Mouse (Mus musculus) bone marrow macrophage, adult 2 months (primary cell): Measurements from ENCODE around the gene Cfap97. TPM values are rescaled to one million over a fixed set of nuclear protein-coding genes. Genes with fewer than 3 reads are reported as not detected.
"Not testable (repeated sequence)": the region's sequence is repeated elsewhere in the genome, so short reads cannot be mapped to it uniquely, and the experiment has no call there.

Source experiments
- H3K27ac ChIP-seq: 2 replicates; pipeline ENCODE4 v1.5.1; 2012; ENCODE audit warnings: low read depth, low read length; ENCODE audit not compliant: insufficient read depth
- H3K4me1 ChIP-seq: 2 replicates; pipeline ENCODE4 v1.6.1; 2012; ENCODE audit warnings: low read length; ENCODE audit not compliant: control insufficient read depth, insufficient read depth
- H3K4me3 ChIP-seq: 2 replicates; pipeline ENCODE4 v1.5.1; 2012; ENCODE audit warnings: mild to moderate bottlenecking, low read length, moderate library complexity; ENCODE audit not compliant: insufficient read depth
- CTCF ChIP-seq: IDR thresholded peaks from 2 replicates; pipeline ENCODE4 v1.5.1; 2012; ENCODE audit warnings: low read depth, mild to moderate bottlenecking, low read length, moderate library complexity
- POLR2A ChIP-seq: IDR thresholded peaks from 2 replicates; pipeline ENCODE4 v1.6.1; 2012; ENCODE audit warnings: mild to moderate bottlenecking, low read depth, low read length, borderline replicate concordance
- polyA plus RNA-seq: library from polyadenylated mRNA; stranded (reverse); fragments of >200 nt; gene quantifications from 2 replicates; pipeline ENCODE4 v1.2.4, GENCODE M21; 2012; ENCODE audit not compliant: missing spikeins, insufficient read depth, insufficient read length

Cfap97 gene
- polyA plus RNA-seq, 1 experiment: 14.1 TPM

DNA sequence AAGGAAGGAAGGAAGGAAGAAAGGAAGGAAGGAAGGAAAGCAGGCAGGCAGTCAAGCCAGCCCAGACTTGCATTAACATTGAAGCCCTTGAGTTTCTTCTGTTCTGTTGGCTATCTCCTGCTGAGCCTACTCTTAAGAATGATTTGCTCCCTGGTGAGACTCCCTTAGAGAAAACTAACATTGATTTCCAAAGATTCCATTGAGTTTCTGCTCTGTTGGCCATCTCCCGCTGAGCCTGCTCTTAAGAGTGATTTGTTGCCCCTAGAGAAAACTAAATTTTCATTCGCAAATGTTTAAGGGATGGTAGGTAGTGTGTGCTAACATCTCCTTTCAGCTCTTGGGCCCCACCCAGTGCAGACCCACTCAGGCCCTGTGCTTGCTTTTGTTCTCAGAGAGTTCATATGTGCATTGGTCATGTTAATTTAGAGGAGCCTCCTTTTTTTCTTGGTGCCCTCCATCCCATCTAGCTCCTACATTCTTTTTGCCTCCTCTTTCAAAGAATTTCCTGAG lies 62.5 kb downstream of the Cfap97 start:
- TF ChIP-seq POLR2A (no peak), CTCF (no peak)
- Histone ChIP-seq H3K4me1 (peaks cover 15% of the 10 kb centered on the region), H3K27ac (no peak overlapping the region), H3K4me3 (no peak overlapping the region)

- H3K4me3 ChIP-seq: peak overlapping the region; percentile 12
- no peak overlapping the region for H3K27ac ChIP-seq
- TF ChIP-seq CTCF (no peak), POLR2A (no peak)
- peaks cover under 1% of the 10 kb centered on the region; the same call in 1 of the 2 replicates for H3K4me1 ChIP-seq
Measured at GRCm38 (mm10) chr8:46216838-46217237, 65.3 kb downstream of the Cfap97 start.

DNA sequence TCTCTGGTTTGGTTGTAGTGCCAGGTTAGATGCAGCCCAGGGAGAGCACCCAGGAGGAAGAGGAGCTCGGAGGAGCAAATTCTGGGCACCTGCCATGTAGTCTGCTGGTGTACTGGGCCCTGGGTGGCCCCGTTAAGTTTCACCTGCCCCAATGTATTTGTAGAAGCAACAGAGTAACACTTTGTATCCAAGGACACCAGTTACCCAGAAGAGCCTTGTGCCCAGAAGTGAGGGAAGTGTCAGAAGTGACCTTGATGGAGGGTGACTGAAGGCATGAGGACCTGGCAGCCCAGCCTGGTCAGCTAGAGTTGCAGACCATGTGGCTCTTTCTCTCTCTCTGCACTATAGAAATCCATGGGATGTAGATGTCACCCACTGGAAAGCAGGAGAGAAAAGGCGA lies 69.0 kb downstream of the Cfap97 start:
- Histone ChIP-seq H3K4me1 (no peaks in the 10 kb centered on the region), H3K27ac (no peak overlapping the region), H3K4me3 (no peak overlapping the region)
- no peak for TF ChIP-seq POLR2A

DNA sequence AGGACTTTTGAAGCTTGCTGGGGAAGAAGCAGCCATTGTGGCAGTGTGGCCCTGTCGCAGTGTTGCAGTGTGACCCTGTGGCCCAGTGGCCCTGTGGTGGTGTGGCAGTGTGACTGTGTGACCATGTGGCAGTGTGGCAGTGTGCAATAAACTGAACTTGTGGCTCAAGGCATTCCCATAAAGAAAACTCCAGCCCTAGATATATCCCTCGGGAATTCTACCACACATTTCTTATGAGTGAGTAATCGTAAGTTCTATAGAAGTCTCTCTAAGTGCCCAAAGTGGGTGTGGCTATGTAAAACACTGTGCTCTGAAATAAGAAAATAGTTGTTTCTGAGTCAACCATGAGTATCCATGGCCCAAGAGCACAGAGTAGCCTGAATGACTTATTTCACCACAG lies 73.9 kb downstream of the Cfap97 start:
- Histone ChIP-seq H3K27ac (no peak overlapping the region), H3K4me3 (no peak overlapping the region), H3K4me1 (no peaks in the 10 kb centered on the region)
- no peak for TF ChIP-seq CTCF
- TF ChIP-seq POLR2A: no peak

DNA sequence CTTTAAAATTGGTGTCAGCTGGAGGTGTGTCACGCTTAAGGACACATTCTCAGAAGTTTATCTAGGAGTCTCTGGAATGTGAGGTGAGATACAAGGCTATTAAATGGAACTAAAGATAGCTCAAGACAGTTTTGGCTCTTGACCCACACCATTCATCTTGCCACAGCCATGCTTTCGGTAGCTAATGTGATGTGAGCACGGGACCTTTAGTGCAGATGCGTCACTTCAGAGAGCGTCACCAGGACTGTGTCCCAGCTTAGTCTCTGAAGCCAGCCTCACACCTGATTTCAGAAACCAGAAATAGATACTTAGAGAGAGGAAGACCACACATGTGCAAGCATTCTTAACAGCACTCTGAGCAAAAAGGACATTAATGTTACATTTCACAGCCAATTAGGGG lies 75.1 kb downstream of the Cfap97 start:
- Histone ChIP-seq H3K4me1 (no peaks in the 10 kb centered on the region), H3K27ac (no peak overlapping the region), H3K4me3 (no peak overlapping the region)
- TF ChIP-seq POLR2A: no peak
- TF ChIP-seq CTCF: no peak

DNA sequence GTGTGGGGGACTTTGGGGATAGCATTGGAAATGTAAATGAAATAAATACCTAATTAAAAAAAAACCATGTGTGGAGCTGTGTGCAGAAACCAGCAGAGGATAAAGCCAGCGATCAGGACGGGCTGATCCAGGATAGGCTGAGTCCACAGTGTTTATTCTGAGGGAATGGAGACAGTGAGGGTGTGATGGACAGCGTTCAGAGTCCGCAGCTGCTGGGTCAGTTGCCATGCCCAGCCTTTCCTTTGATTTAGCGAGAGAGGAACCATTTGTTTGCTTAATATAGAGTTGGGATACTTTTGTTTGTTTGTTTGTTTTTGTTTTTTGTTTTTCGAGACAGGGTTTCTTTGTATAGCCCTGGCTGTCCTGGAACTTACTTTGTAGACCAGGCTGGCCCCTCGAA lies 80.4 kb downstream of the Cfap97 start:
- not testable (repeated sequence) for H3K4me3 ChIP-seq, H3K4me1 ChIP-seq, H3K27ac ChIP-seq

DNA sequence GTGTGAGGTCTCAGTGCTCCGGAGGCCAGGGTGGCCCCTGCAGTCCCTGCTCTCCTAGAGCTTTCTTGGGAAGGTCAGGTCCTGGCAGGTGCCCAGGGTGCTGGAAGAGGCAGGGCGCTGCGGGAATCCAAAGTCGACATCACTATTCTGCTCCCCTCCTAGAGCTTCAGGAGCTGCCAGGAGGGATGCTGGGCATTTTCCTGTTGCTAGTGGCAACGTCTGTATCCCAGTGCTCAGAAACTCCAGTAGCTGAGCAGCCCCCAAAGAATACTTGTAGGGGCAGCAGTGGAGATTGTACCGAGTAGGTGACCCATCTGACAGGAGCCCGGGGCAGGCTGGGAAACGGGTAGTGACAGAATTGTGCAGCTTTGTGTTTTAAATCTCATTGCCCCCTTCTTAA lies 81.2 kb downstream of the Cfap97 start:
- no peak for TF ChIP-seq POLR2A
- no peak for TF ChIP-seq CTCF
- Histone ChIP-seq H3K4me1 (peaks cover 7% of the 10 kb centered on the region), H3K27ac (no peak overlapping the region), H3K4me3 (no peak overlapping the region)

- TF ChIP-seq CTCF (no peak), POLR2A (no peak)
- Histone ChIP-seq H3K4me1 (peaks cover 7% of the 10 kb centered on the region), H3K4me3 (no peak overlapping the region), H3K27ac (no peak overlapping the region)
Measured at GRCm38 (mm10) chr8:46234736-46235135, 83.2 kb downstream of the Cfap97 start.

- Histone ChIP-seq H3K4me1 (peaks cover 7% of the 10 kb centered on the region), H3K4me3 (no peak overlapping the region), H3K27ac (no peak overlapping the region)
- TF ChIP-seq POLR2A (no peak), CTCF (no peak)
Measured at GRCm38 (mm10) chr8:46236441-46237223, 85.1 kb downstream of the Cfap97 start.

GRCm38 (mm10) chr8:46241568-46242374 lies 90.2 kb downstream of the Cfap97 start:
- H3K4me1 ChIP-seq: peaks cover 1% of the 10 kb centered on the region
- H3K4me3 ChIP-seq: no peak overlapping the region
- no peak overlapping the region for H3K27ac ChIP-seq
- TF ChIP-seq POLR2A: no peak
- peak; percentile 71 for TF ChIP-seq CTCF
